Mouse (Mus musculus) kidney, adult 8-10 months (tissue): ENCODE measurements around the gene E330009J07Rik.

Experiments
- DNase-seq, 2 experiments: peaks; one replicate each; pipeline ENCODE4 v3.0.0; 2022

The E330009J07Rik gene

DNA sequence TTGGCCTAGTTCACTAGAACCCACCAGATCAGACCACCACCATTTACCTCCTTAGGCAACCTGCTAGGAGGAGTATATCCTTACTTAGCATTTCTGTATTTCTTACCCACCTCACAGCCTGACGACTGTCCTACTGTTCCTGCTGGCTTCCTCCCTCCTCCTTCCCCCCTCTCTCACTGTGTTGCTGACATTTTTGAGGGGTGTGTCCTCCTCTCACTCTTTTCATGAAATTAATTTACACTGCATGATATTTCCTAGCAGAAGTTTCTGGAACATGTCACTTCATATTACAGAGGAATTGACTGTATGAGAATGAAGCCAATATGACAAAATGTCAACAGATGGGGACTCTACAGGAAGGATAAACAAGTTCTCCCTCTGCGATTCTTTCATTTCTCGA, 7.2 kb downstream of the E330009J07Rik start:
- DNase-seq: no peak

GRCm38 (mm10) chr6:40427441-40427840, 8.5 kb downstream of the E330009J07Rik start:
- DNase-seq: no peak

- peak; percentile 30 to 70 for DNase-seq
Observed at GRCm38 (mm10) chr6:40423774-40424173, 12.2 kb downstream of the E330009J07Rik start.

- DNase-seq: no peak
Observed at GRCm38 (mm10) chr6:40423013-40423412, 12.9 kb downstream of the E330009J07Rik start.

DNA sequence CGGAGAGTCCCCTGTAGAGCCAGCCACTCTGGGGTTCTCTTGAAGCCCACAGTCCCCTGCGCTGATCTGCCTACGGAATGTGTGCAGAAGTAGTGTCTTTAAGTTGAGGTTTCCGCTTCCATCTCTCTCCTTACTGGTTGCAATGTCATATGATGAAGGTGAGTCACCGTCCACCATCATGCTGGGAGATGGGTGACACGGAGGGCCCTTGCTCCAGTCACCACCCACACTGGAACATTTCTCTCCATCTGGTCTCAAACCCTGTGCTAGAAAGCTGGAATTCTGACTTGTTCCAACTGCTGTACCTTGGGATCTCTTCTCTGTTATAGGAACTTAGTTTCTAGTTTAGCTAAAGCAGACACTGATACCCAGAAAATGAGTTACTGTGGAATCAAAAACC, 14.8 kb downstream of the E330009J07Rik start:
- DNase-seq: no peak

- DNase-seq: no peak
Observed at GRCm38 (mm10) chr6:40418386-40418785, 17.5 kb downstream of the E330009J07Rik start.

GRCm38 (mm10) chr6:40415799-40416198, 20.1 kb downstream of the E330009J07Rik start:
- DNase-seq: no peak

- no peak for DNase-seq
Observed at GRCm38 (mm10) chr6:40413565-40413964, 22.4 kb downstream of the E330009J07Rik start.

DNA sequence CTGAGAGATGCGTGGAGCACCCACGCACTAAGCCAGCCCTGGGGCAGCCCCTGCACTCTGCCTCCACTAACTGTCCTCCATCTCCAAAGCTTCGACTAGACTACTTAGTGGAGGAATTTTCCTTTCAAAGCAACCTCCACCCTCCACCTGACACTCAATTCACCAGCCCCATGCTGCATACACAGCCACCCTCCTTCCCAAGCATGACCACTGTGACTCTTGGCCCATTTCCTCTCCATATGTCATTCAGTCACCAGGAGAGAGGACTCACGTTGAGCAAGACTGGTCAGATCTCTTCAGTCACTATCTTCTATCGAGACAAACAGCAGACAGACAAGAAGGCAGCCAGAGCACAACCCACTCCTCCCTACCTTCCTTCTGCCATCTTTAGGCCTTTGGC, 22.9 kb downstream of the E330009J07Rik start:
- no peak for DNase-seq

- no peak for DNase-seq
Observed at GRCm38 (mm10) chr6:40411085-40411484, 24.9 kb downstream of the E330009J07Rik start.

DNA sequence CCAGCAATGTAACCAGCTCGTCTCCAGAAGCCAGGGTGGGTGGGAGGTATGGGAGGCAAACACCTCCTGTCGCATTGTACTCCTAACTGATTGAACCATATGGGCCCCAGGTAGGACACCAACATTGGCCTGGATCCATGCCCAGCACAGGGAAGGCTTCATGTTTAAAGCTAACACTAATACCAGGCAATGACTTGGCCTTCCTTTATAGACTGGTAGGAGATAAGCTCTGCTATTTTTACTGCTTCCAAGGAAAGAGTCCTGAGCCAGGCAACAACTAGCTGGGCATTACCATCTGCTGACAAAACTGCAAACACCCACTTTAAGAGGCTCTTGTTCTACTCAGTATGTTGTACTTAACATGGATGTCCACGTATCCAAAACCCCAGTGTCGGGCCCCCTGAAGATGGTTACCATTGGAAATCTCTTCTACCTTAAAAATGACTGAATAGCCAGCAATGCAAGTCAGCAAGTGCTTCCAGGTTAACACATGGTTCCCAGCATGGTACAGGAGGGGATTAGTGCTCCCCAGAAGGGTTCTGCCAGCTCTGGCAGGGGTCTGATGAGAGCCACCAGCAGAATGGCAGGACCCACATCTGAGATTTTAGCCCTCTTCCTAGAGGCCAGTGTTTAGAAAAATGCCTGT, 32.2 kb downstream of the E330009J07Rik start:
- DNase-seq: no peak

GRCm38 (mm10) chr6:40402031-40402430, 33.9 kb downstream of the E330009J07Rik start:
- DNase-seq: no peak

GRCm38 (mm10) chr6:40393213-40393612, 42.7 kb downstream of the E330009J07Rik start:
- peak; percentile 15 to 50 for DNase-seq

DNA sequence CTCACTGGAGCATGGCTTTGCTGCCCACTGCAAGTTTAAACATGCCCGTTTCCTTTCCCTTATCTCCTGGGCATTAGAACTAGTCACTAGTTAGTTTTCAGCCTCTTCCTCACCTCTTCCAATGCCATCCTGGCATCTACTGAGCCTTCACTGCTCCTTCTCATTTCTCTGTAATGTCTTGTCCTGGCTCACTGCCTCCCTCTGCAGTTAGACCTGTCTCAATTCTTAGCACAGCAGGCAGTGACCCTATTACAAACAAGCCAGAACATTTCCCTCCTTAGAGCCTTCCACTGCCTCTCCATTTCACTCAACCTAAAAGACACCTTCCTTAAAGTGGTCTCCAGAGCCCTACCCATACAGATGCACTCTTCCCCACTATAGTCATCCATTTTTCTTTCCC, 45.0 kb downstream of the E330009J07Rik start:
- DNase-seq: no peak

DNA sequence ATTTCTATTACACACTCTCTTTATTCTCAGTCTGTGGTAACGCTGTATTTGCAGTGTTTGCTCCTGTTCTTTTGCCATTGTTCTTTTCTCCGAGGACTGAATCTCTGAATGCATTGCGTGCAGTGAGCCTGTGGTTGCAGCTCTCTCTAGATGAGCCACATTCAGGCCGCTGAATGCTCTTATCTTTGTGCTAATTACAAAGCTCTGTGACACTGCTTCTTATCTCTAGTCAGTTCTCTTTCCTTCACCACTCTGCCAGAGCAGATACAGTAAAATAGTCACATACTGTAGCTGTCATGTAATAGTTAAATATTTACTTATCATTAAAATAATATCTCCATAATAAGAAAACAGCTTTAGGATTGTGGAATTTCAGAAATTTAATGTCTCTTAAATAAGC, 47.3 kb downstream of the E330009J07Rik start:
- DNase-seq: no peak

DNA sequence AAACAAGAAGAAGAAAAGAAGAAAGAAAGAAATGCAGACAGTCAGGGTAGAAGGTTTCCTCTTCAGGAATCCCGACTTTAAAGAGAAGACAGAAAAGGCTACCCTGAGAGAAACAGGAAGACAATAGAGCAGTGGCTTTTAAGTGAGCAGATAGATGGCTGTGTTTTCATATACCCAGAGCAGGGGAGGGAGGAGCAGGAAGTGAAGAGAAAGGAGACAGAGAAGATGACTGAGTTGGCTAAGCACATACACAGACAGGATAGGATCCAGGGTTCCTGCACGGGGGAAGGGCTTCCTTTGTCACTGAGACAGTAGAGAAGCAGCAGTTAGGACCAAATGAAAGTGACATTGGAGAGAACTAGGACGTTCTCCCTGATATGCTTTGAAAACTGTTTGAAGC, 50.3 kb downstream of the E330009J07Rik start:
- no peak for DNase-seq

GRCm38 (mm10) chr6:40381908-40382307, 54.0 kb downstream of the E330009J07Rik start:
- no peak for DNase-seq

DNA sequence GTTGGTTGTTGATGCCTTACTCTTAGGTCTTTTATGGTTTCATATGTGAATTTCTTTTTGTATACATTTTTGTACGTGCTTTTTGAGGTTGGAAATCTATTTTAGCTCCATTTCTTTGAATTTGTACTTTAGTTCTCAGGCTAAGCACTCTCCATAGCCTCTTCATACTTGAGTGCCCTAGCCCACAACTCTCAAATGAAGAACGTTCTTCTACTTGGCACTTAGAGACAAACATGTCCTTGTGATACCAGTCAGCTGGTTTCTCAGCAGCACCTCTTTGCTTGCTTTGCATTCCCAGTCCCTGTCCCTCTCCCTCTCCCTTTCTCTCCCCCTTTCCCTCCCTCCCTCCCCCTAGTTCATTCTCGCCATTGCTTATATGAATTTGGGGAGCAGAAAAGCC, 55.8 kb downstream of the E330009J07Rik start:
- DNase-seq: no peak

DNA sequence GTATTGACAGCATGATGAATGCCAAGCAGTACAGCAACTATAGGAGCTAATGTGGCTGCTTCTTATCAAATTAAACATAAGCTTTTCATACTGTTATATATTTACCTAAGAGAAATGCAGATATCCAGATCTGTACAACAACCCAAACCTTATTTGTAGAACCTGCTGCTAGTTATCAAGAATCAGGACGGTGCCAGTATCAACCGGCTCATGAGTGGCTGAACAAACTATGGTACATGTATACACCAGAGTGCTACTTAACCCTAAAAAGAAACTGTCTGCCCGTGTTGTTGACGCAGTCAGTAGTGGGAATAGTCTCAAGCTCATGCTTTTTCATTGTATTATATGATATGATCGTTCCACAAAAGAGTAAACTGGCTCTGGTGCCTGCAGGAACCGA, 64.9 kb downstream of the E330009J07Rik start:
- no peak for DNase-seq

GRCm38 (mm10) chr6:40353360-40353759, 82.6 kb downstream of the E330009J07Rik start:
- DNase-seq: no peak
